Mouse (Mus musculus): ENCODE data around the gene Olfr1286.

The Olfr1286 gene

GRCm38 (mm10) chr2:111422931-111423330 is at the start of gene Olfr1286:
Gene Olfr1286, minus strand, starts transcription at chr2:111423115.
- no peak for DNase-seq

GRCm38 (mm10) chr2:111448842-111449241 is 25.9 kb upstream of the Olfr1286 start, which contains the start of gene Olfr1287:
Gene Olfr1287, plus strand, starts transcription at chr2:111449142.
- DNase-seq: no peak

GRCm38 (mm10) chr2:111375222-111375621 is 47.7 kb downstream of the Olfr1286 start, which contains the start of gene Olfr1284:
Gene Olfr1284, plus strand, starts transcription at chr2:111375522.
- DNase-seq: no peak
